Mouse (Mus musculus): ENCODE data around the gene Rufy3.
"Not testable (repeated sequence)": the region's sequence is repeated elsewhere in the genome, so short reads cannot be mapped to it uniquely, and the experiment has no call there.

- not testable (repeated sequence) for TF ChIP-seq CTCF (IDR thresholded peaks at IDR 0.05; ENCODE audit: low read depth, low read length); POLR2A (IDR thresholded peaks at IDR 0.05; ENCODE audit: insufficient read depth, low read length); EP300 (IDR thresholded peaks at IDR 0.05; ENCODE audit: insufficient read depth, low read depth, low read length)
Observed at GRCm38 (mm10) chr5:88544411-88544810, 20.4 kb upstream of the Rufy3 start.
